Mouse (Mus musculus) kidney, embryonic 15.5 days (tissue): ENCODE data around the gene Olfr1338. TPM values are rescaled to one million over a fixed set of nuclear protein-coding genes. Genes with fewer than 3 reads are reported as not detected.

Experiments
- polyA plus RNA-seq: library from polyadenylated mRNA; unstranded; fragments of >200 nt; fragmentation: Nextera tagmentation; extraction: Ambion mirVana; gene quantifications from 2 replicates; pipeline ENCODE4 v1.2.1, GENCODE M21; 2015

Olfr1338 gene
- polyA plus RNA-seq, 1 experiment from 2014 or later, result not detected

Other genes with a start within 250 kb of the Olfr1338 start
- gene 2610528J11Rik, start 231.7 kb downstream of the Olfr1338 start, polyA plus RNA-seq, result 21.4 and 21.7 TPM in 2 replicates
- gene Tmem125, start 214.7 kb downstream of the Olfr1338 start, polyA plus RNA-seq, result 5.6 and 6.7 TPM in 2 replicates
- gene Cfap57, start 138.0 kb downstream of the Olfr1338 start, polyA plus RNA-seq, result 0.21 and 0.22 TPM in 2 replicates
- gene Ebna1bp2, start 137.9 kb downstream of the Olfr1338 start, polyA plus RNA-seq, result 148 and 163 TPM in 2 replicates
- gene Olfr62, start 99.8 kb downstream of the Olfr1338 start, polyA plus RNA-seq, result not detected in 2 replicates
- 0.09 and 0.23 TPM in 2 replicates for gene Olfr1342, start 66.0 kb downstream of the Olfr1338 start, polyA plus RNA-seq
- gene Olfr1341, start 55.2 kb downstream of the Olfr1338 start, polyA plus RNA-seq, result not detected in 2 replicates
- gene Olfr1340, start 38.6 kb downstream of the Olfr1338 start, polyA plus RNA-seq, result not detected in 2 replicates
- not detected in 2 replicates for gene Olfr1339, start 26.6 kb downstream of the Olfr1338 start, polyA plus RNA-seq
- gene Olfr1337, start 23.8 kb upstream of the Olfr1338 start, polyA plus RNA-seq, result not detected in 2 replicates
- gene Olfr1335, start 51.2 kb upstream of the Olfr1338 start, polyA plus RNA-seq, result not detected in 2 replicates
- not detected in 2 replicates for gene Olfr1333, start 77.5 kb upstream of the Olfr1338 start, polyA plus RNA-seq
- gene Olfr1331, start 105.9 kb upstream of the Olfr1338 start, polyA plus RNA-seq, result not detected in 2 replicates
- gene Olfr1330, start 129.9 kb upstream of the Olfr1338 start, polyA plus RNA-seq, result not detected in 2 replicates
- not detected in 2 replicates for gene Olfr1329, start 158.7 kb upstream of the Olfr1338 start, polyA plus RNA-seq
- gene Olfr1328, start 179.9 kb upstream of the Olfr1338 start, polyA plus RNA-seq, result not detected in 2 replicates
- not detected in 2 replicates for gene Lao1, start 202.8 kb upstream of the Olfr1338 start, polyA plus RNA-seq